Mouse (Mus musculus) heart, adult 2 months (tissue): ENCODE results near the gene Zfp46. TPM values are rescaled to one million over a fixed set of nuclear protein-coding genes. Genes with fewer than 3 reads are reported as not detected.

Experiments
- DNase-seq, 2 experiments: peaks; one replicate each; pipeline ENCODE4 v3.0.0; 2021
- H3K27ac ChIP-seq: fragments of 200-600 bp; 2 replicates; pipeline ENCODE4 v1.8.1; 2022
- H3K27me3 ChIP-seq: fragments of 200-500 bp; 2 replicates; pipeline ENCODE4 v1.6.1; 2012; ENCODE audit warnings: mild to moderate bottlenecking, low read length, inconsistent platforms, mixed read lengths; ENCODE audit not compliant: control insufficient read depth, insufficient read depth
- H3K36me3 ChIP-seq: fragments of 200-500 bp; 2 replicates; pipeline ENCODE4 v1.6.1; 2012; ENCODE audit warnings: low read length, inconsistent platforms; ENCODE audit not compliant: control insufficient read depth, insufficient read depth
- H3K4me1 ChIP-seq: fragments of 200-500 bp; 2 replicates; pipeline ENCODE4 v1.6.1; 2011; ENCODE audit warnings: low read length; ENCODE audit not compliant: control insufficient read depth, insufficient read depth
- H3K4me3 ChIP-seq: fragments of 200-600 bp; 2 replicates; pipeline ENCODE4 v1.8.1; 2022
- H3K79me2 ChIP-seq: fragments of 200-500 bp; replicated peaks from 2 replicates; pipeline ENCODE4 v1.6.1; 2012; ENCODE audit warnings: mild to moderate bottlenecking, inconsistent platforms, low read length, moderate library complexity, mixed read lengths; ENCODE audit not compliant: control insufficient read depth, insufficient read depth
- H3K9ac ChIP-seq: fragments of 200-500 bp; 2 replicates; pipeline ENCODE4 v1.6.1; 2012; ENCODE audit warnings: low read depth, mild to moderate bottlenecking, control low read depth, inconsistent platforms, low read length, mixed read lengths
- CTCF ChIP-seq: fragments of 200-600 bp; IDR thresholded peaks from 2 replicates; pipeline ENCODE4 v1.8.1; 2022; ENCODE audit warnings: antibody characterized with exemption, mild to moderate bottlenecking, moderate library complexity
- EP300 ChIP-seq: fragments of 200-500 bp; IDR thresholded peaks from 2 replicates; pipeline ENCODE4 v1.6.1; 2011; ENCODE audit warnings: low read depth, low read length, control low read depth; ENCODE audit not compliant: insufficient read depth
- POLR2A ChIP-seq: fragments of 200-500 bp; IDR thresholded peaks from 2 replicates; pipeline ENCODE4 v1.6.1; 2011; ENCODE audit warnings: mild to moderate bottlenecking, low read depth, low read length, control low read depth; ENCODE audit not compliant: insufficient read depth
- WGBS: fragments of 180-500 bp; shearing (Covaris S2); methylation state at CpG from one replicate; pipeline ENCODE4 v1.1.7; 2018; 5-methylcytosine and 5-hydroxymethylcytosine counted together
- intact Hi-C: fragments of 180-260 bp; cut with DNase I; formaldehyde crosslinking; loops from one replicate; pipeline ENCODE4 v1.15.1; 2025
- polyA plus RNA-seq: library from polyadenylated mRNA; depleted of rRNA; stranded (reverse); fragments of >200 nt; gene quantifications from 2 replicates; pipeline ENCODE4 v1.2.3, GENCODE M21; 2012
- total RNA-seq, 2 experiments: library from RNA; stranded (reverse); gene quantifications; 2 replicates each; pipeline ENCODE4 v1.2.3; 2021

Gene Zfp46
- total and polyA plus RNA-seq, 3 experiments, result 32.1 to 39.6 (median 33.7) TPM

- Histone ChIP-seq H3K9ac (no peak overlapping the region), H3K27ac (no peak overlapping the region), H3K36me3 (no peaks in the 10 kb centered on the region), H3K4me3 (no peak overlapping the region), H3K79me2 (no peaks in the 10 kb centered on the region), H3K27me3 (no peaks in the 10 kb centered on the region), H3K4me1 (peaks cover 2% of the 10 kb centered on the region; the same call in 1 of the 2 replicates)
- DNase-seq, result no peak
- TF ChIP-seq CTCF (no peak), EP300 (no peak), POLR2A (no peak)
- intact Hi-C loops, result no loop called here
- 95% methylated on average over 1 of the region's 1 CpGs for WGBS
These were observed 15.6 kb upstream of the Zfp46 start for GRCm38 (mm10) chr4:136268912-136269311.

- Histone ChIP-seq H3K27ac (peak overlapping the region; percentile 73), H3K4me3 (no peak overlapping the region), H3K4me1 (peaks cover 2% of the 10 kb centered on the region; the same call in 1 of the 2 replicates), H3K27me3 (no peaks in the 10 kb centered on the region), H3K79me2 (no peaks in the 10 kb centered on the region), H3K36me3 (no peaks in the 10 kb centered on the region), H3K9ac (peak overlapping the region; percentile 23)
- no peak for TF ChIP-seq CTCF
- peak; percentile 79 for TF ChIP-seq EP300
- no peak for TF ChIP-seq POLR2A
- DNase-seq, result peak; percentile 43 to 64
- intact Hi-C loops, result no loop called here
- WGBS, result 64% methylated on average over 8 of the region's 8 CpGs
These were observed 13.8 kb upstream of the Zfp46 start for GRCm38 (mm10) chr4:136270648-136271047.

- WGBS, result 95% methylated on average over 8 of the region's 8 CpGs
- H3K79me2 ChIP-seq, result no peaks in the 10 kb centered on the region
- no peak overlapping the region for H3K9ac ChIP-seq
- H3K4me3 ChIP-seq, result no peak overlapping the region
- DNase-seq, result no peak
- no peaks in the 10 kb centered on the region for H3K36me3 ChIP-seq
- H3K4me1 ChIP-seq, result peaks cover 10% of the 10 kb centered on the region
- intact Hi-C loops, result loop anchor here (5.0 to 10.0 kb wide), 3 partner anchors 139 to 1356 kb away; partner anchors contain the start of genes 6030445D17Rik, Id3, Luzp1 and Rsrp1
- no peaks in the 10 kb centered on the region for H3K27me3 ChIP-seq
- no peak for TF ChIP-seq POLR2A
- no peak for TF ChIP-seq EP300
- no peak for TF ChIP-seq CTCF
- H3K27ac ChIP-seq, result peak overlapping the region; percentile 89; the same call in 1 of the 2 replicates
These were observed 3.4 kb upstream of the Zfp46 start for GRCm38 (mm10) chr4:136281097-136281496.

GRCm38 (mm10) chr4:136281611-136282010 lies 2.9 kb upstream of the Zfp46 start:
- Histone ChIP-seq H3K27me3 (no peaks in the 10 kb centered on the region), H3K36me3 (peaks cover 2% of the 10 kb centered on the region), H3K4me1 (peaks cover 11% of the 10 kb centered on the region), H3K9ac (peak overlapping the region; percentile 7; the same call in 1 of the 2 replicates), H3K4me3 (no peak overlapping the region), H3K27ac (peak overlapping the region; percentile 89), H3K79me2 (no peaks in the 10 kb centered on the region)
- intact Hi-C loops, result loop anchor here (5.0 to 10.0 kb wide), 3 partner anchors 139 to 1357 kb away; partner anchors contain the start of genes 6030445D17Rik, Id3, Luzp1 and Rsrp1
- no peak for TF ChIP-seq CTCF
- no peak for TF ChIP-seq EP300
- TF ChIP-seq POLR2A, result no peak
- DNase-seq, result no peak
- 49% methylated on average over 9 of the region's 9 CpGs for WGBS

DNA sequence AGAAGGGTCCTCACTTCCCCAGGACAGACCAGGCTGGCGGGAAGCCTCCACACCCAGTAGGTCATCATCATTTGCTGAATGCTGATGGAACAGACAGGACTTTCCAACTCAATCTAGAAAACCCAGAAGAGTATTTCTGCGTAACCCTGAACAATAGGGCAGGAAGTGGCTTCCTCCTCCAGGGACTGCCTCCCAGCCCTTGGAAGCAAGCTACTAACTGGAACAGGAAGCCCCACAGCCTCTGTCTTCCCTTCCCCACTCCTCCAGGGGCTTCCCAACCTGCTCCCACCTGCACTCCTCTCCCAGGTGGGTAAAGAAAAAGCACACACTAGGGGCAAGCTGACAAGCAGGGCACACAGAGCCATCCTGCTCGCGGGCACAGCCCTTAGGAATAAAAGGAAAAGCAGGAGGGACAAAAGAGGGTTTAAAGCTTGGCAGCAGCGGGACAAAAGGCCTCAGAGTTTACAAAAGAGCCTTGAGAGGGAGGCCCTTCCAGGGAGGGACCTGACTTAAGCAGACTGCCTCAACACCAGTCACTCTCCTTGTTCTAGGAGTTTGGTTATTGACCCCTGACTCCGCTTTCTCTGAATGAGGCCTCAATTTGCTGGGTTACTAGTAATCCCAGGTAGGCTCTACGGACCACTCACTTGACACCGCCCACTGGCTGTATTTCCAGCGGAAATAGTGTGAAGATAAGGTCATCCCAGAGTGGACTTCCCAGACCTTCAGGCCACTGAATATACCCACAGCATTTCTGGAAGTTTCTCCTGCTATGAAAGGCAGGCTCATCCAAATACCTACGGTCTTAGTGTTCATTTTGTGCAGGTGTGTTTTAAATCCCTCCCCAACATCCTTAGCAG lies 1.6 kb upstream of the Zfp46 start:
- peak; percentile 49; the same call in 1 of the 2 replicates for TF ChIP-seq POLR2A
- 0 out of 2 replicates have a peak, but pooled peaks have one; percentile 33 for TF ChIP-seq EP300
- no peak for TF ChIP-seq CTCF
- peaks cover 11% of the 10 kb centered on the region for H3K4me1 ChIP-seq
- H3K4me3 ChIP-seq, result no peak overlapping the region
- no peaks in the 10 kb centered on the region for H3K79me2 ChIP-seq
- intact Hi-C loops, result loop anchor here (5.0 to 10.0 kb wide), 3 partner anchors 141 to 1358 kb away; partner anchors contain the start of genes 6030445D17Rik, Id3, Luzp1 and Rsrp1
- 36% methylated on average over 10 of the region's 10 CpGs for WGBS
- H3K27ac ChIP-seq, result peak overlapping the region; percentile 89
- DNase-seq, result peak; percentile 55 to 65
- H3K36me3 ChIP-seq, result peaks cover 6% of the 10 kb centered on the region
- H3K9ac ChIP-seq, result peak overlapping the region; percentile 55
- no peaks in the 10 kb centered on the region for H3K27me3 ChIP-seq
